12 mouse cellular contexts compared by ENCODE assay signal in the genomic region with DNA sequence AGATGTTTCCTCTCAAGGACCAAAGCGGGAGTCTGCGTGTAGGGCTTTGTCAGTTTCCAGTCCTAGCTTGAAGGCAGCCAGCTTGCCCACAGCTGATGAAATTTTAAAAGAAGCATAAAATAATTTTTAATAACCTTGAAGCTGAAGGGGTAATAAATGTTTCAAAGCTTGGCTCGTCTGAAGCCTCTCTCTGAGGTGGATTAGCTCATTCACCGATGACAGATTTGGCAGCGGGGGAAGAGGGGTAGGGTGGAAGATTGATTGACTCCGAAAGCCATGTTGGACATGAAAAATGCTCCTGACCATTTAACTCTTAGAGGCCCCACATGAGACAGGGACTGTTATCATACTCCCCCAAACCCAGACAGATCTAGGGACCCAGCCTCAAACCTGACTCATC.
"Had no signal": no experiment of that assay in that cellular context is flagged by ENCODE, and none has a peak within 500 bp of the region (broad histone marks: within the 10 kb centered on the region; RNA-seq: fewer than 3 reads in every experiment).

No protein-coding gene starts in this region.

- ATAC-seq: lung, postnatal 0 days; midbrain, embryonic 13.5 days had no signal

- H3K4me1 ChIP-seq: liver, embryonic 15.5 days had no signal

- DNase-seq: kidney, postnatal 25 days; lung, adult 2 months; lung, postnatal 36 days; right cerebral cortex, postnatal 4 days; spleen, adult 18-20 months; thymus, adult 18-20 months; thymus, postnatal 14 days had no signal

- H3K27ac ChIP-seq: limb, embryonic 10.5 days; liver, embryonic 15.5 days; midbrain, embryonic 13.5 days; neural tube, embryonic 12.5 days had no signal

- H3K4me3 ChIP-seq: limb, embryonic 10.5 days; liver, embryonic 15.5 days; midbrain, embryonic 13.5 days; neural tube, embryonic 12.5 days had no signal
